Mouse (Mus musculus) heart, adult 2 months (tissue): ENCODE measurements around the gene Slc23a2.

ENCODE experiments used
- CTCF ChIP-seq: fragments of 200-600 bp; IDR thresholded peaks from 2 replicates; pipeline ENCODE4 v1.8.1; 2022; ENCODE audit warnings: antibody characterized with exemption, mild to moderate bottlenecking, moderate library complexity
- POLR2A ChIP-seq: fragments of 200-500 bp; IDR thresholded peaks from 2 replicates; pipeline ENCODE4 v1.6.1; 2011; ENCODE audit warnings: mild to moderate bottlenecking, low read depth, low read length, control low read depth; ENCODE audit not compliant: insufficient read depth

- no peak for TF ChIP-seq POLR2A
- TF ChIP-seq CTCF, result no peak
Measured at GRCm38 (mm10) chr2:132180463-132181205, 35.7 kb upstream of the Slc23a2 start.
